Mouse (Mus musculus) spleen, adult 12 weeks (tissue): ENCODE measurements around the gene Capn1.

Source experiments
- DNase-seq: peaks from one replicate; pipeline ENCODE4 v3.0.0; 2022; ENCODE audit warnings: low spot score

The Capn1 gene

GRCm38 (mm10) chr19:5953201-5953770 lies 62.4 kb downstream of the Capn1 start:
- DNase-seq: no peak

DNA sequence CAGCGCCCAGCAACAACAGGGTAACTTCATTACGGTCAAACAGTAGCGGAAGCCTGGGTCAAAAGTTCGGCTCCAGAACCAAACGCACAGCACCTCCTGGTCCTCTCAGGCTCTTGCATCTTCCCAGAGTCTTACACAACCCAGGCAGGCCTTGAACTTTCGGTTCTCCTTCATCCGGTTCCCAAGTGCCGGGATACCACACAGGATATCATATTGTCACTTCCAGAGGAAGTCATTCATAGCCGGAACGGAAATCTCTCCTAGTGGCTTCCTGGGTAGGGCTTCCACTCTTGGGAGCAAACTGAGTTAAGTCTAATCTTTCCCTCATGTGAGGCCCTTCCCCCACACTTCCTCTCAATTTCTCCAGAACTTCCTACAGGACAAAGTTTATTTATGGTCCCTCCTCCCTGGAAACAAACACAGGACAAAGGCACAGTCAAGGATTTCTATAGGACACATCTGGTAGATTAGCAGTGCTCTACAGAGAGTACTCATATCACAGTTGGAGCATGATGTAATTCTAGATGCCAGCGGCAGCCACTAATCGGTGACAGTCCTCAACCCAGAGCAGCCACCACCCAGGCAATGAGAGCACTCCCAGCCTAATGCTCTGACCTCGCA lies 63.5 kb downstream of the Capn1 start:
- DNase-seq: no peak

- no peak for DNase-seq
Observed at GRCm38 (mm10) chr19:5951631-5952030, 64.1 kb downstream of the Capn1 start.

- no peak for DNase-seq
Observed at GRCm38 (mm10) chr19:5950218-5950617, 65.5 kb downstream of the Capn1 start.

DNA sequence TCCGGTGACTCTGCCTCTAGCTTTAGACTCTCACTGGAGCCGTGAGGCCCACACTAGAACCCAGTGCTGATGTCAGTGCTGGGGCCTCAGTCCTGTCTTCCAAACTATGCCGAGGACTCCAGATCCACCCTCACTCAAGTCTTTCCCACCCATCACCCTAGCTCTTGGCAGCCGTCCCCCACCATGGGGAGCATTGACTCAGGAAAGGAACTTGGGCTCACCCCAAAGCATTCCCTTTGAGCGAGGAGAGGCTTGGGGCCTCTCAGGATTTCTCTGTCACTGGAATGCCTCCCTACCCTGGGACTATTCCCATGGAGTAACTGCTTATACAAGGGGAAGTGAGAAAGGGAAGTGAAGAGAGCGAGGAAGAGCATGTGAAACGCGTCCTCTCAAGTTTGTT lies 69.8 kb downstream of the Capn1 start:
- no peak for DNase-seq

- DNase-seq: no peak
Observed at GRCm38 (mm10) chr19:5945027-5945426, 70.7 kb downstream of the Capn1 start.

GRCm38 (mm10) chr19:5944145-5944544 lies 71.6 kb downstream of the Capn1 start:
- no peak for DNase-seq

DNA sequence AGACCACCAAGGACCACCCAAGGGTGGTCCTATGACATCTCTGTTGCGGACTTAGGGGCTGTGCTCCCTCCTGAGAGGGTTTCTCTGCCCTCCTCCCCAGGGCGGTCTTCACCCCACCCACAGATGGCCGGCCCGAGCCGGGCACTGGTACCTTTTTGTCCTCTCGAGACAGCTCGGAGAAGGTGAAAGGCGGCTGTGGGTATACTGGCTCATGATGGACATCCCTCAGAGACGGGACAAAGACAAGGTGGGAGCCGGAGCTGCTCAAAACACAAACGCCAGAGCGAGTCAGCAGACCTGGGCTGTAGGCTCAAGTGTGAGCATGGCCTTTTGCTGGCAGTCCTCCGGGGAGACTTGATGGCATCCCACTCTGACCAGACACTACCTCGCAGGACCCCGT lies 72.3 kb downstream of the Capn1 start:
- no peak for DNase-seq

GRCm38 (mm10) chr19:5942581-5942980 lies 73.1 kb downstream of the Capn1 start:
- DNase-seq: no peak

DNA sequence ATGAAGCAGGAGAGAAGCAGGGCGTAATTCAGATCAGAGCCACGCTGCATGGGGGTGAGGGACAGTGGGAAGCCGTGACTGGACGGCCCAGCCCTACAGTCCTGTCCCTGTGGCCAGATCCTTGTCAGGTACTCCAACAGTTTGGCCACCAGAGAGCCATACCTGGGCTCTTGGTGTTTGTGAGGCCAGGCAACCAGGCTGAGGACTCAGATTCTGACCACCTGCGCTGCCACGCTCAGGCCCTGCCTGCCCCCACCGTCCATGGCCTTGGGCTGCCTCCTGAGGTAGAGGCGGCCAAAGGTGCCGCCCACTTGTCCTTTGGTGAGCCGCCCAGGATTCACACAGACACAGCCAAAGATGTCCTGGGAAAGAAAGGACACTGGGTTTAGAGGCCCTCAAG lies 75.0 kb downstream of the Capn1 start:
- no peak for DNase-seq

DNA sequence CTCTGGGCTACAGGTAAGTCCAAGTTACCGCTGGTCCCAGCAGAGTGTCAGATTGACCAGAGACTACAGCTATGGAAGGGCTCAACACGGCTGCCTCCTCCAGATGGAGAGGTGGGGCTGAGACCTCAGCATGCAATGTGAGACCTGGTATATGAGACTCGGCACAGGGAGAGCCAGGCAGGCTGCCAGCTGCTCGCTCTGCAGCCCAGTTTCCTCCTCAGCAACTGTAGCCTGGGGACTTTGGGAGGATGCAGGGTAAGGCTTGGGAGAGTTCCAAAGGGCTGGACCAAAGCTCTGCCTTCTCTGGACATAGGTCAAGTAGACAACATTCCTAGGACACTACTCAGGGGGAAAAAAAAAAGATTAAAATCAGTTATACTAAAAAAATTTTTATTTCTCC lies 75.5 kb downstream of the Capn1 start:
- DNase-seq: no peak

- DNase-seq: no peak
Observed at GRCm38 (mm10) chr19:5939715-5940114, 76.0 kb downstream of the Capn1 start.
